Mouse (Mus musculus) neural tube, embryonic 11.5 days (tissue): ENCODE results near the gene Robo1. TPM values are rescaled to one million over a fixed set of nuclear protein-coding genes. Genes with fewer than 3 reads are reported as not detected.

Source experiments
- ATAC-seq: fragments of 200-750 bp; cut with Nextera tagmentation; 2 replicates; pipeline ENCODE4 v1.8.0; 2017; ENCODE audit warnings: moderate number of reproducible peaks, mild to moderate bottlenecking, moderate TSS enrichment, moderate library complexity; ENCODE audit not compliant: insufficient read depth, low FRiP score, low TSS enrichment
- DNase-seq: peaks from one replicate; pipeline ENCODE4 v3.0.0-alpha.2; 2015; ENCODE audit warnings: low spot score
- H3K27ac ChIP-seq: fragments of 300-500 bp; sonication (generic); 2 replicates; pipeline ENCODE4 v1.5.1; 2014; ENCODE audit warnings: low read depth, mild to moderate bottlenecking, low read length
- H3K27me3 ChIP-seq: fragments of 300-500 bp; sonication (generic); 2 replicates; pipeline ENCODE4 v1.6.1; 2014; ENCODE audit warnings: mild to moderate bottlenecking, low read length, mixed read lengths; ENCODE audit not compliant: control insufficient read depth, insufficient read depth
- H3K36me3 ChIP-seq: fragments of 300-500 bp; sonication (generic); 2 replicates; pipeline ENCODE4 v1.6.1; 2014; ENCODE audit warnings: mild to moderate bottlenecking, low read length, moderate library complexity, mixed read lengths; ENCODE audit not compliant: control insufficient read depth, insufficient read depth
- H3K4me1 ChIP-seq: fragments of 300-500 bp; sonication (generic); 2 replicates; pipeline ENCODE4 v1.6.1; 2014; ENCODE audit warnings: low read length, mixed read lengths; ENCODE audit not compliant: control insufficient read depth, insufficient read depth
- H3K4me2 ChIP-seq: fragments of 300-500 bp; sonication (generic); 2 replicates; pipeline ENCODE4 v1.6.1; 2014; ENCODE audit warnings: low read depth, mild to moderate bottlenecking, moderate library complexity
- H3K4me3 ChIP-seq: fragments of 300-500 bp; sonication (generic); 2 replicates; pipeline ENCODE4 v1.5.1; 2014; ENCODE audit warnings: low read depth, low read length
- H3K9ac ChIP-seq: fragments of 300-500 bp; sonication (generic); 2 replicates; pipeline ENCODE4 v1.6.1; 2014; ENCODE audit warnings: mild to moderate bottlenecking, low read length
- H3K9me3 ChIP-seq: fragments of 300-500 bp; sonication (generic); 2 replicates; pipeline ENCODE4 v1.6.1; 2016; ENCODE audit warnings: low read length; ENCODE audit not compliant: control insufficient read depth
- WGBS: fragments of 180-500 bp; shearing (Covaris S2); extraction: QIAGEN DNeasy Blood & Tissue Kit; methylation state at CpG from one replicate; pipeline ENCODE4 v1.1.7; 2014; 5-methylcytosine and 5-hydroxymethylcytosine counted together
- polyA plus RNA-seq: library from polyadenylated mRNA; unstranded; fragments of >200 nt; fragmentation: Nextera tagmentation; extraction: Ambion mirVana; gene quantifications from 2 replicates; pipeline ENCODE4 v1.2.1, GENCODE M21; 2014

The Robo1 gene
- polyA plus RNA-seq, 1 experiment from 2014 or later = 58.3 TPM

DNA sequence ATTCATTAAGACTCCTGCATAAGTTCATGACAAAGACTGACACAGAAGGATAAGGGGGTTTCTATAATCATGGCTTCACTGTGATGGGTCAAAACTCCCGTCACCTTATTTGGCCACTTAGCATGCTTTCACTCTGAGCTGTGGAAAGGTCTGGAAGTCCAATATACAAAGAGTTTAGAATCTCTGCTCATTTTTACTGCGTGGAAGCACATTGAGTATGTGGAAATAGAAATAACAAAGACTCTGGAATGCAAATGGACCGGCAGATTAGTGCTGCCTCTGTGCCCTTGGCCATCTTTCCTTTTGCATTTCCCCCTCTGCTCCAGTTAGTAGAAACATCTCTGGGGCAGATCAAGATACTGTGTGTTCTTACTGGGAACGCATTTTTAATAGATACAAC lies 697.7 kb downstream of the Robo1 start:
- ATAC-seq = no peak
- H3K4me3 ChIP-seq = no peak overlapping the region
- no peaks in the 10 kb centered on the region for H3K27me3 ChIP-seq
- no peak overlapping the region for H3K27ac ChIP-seq
- peaks cover 5% of the 10 kb centered on the region; the same call in 1 of the 2 replicates for H3K4me1 ChIP-seq
- no peak overlapping the region for H3K4me2 ChIP-seq
- H3K36me3 ChIP-seq = no peaks in the 10 kb centered on the region
- no peak overlapping the region for H3K9ac ChIP-seq
- 73% methylated on average over 4 of the region's 4 CpGs for WGBS
- H3K9me3 ChIP-seq = no peaks in the 10 kb centered on the region
- DNase-seq = no peak

DNA sequence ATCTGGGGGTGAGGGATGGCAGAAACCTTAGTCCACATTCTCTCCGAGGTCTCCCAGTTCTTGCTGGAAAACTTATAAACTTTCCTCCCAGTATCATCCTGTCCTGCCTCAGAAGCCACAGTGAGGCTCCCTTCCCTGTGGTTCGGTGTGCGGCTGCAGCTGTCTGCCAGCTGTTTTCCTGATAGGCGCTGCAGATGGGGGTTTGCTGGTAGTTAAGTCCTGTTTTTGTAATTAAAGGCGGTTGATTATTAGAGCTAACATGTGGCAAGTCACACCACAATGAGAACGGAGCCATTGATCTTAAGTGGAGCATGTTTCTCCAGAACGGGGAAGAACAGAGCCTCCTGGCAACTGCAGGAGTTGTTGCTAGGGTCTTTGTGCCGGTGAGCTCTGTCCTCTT lies 699.3 kb downstream of the Robo1 start:
- no peak overlapping the region for H3K27ac ChIP-seq
- H3K9ac ChIP-seq = no peak overlapping the region
- H3K4me2 ChIP-seq = no peak overlapping the region
- peaks cover 5% of the 10 kb centered on the region; the same call in 1 of the 2 replicates for H3K4me1 ChIP-seq
- H3K36me3 ChIP-seq = no peaks in the 10 kb centered on the region
- no peak overlapping the region for H3K4me3 ChIP-seq
- H3K27me3 ChIP-seq = no peaks in the 10 kb centered on the region
- H3K9me3 ChIP-seq = no peaks in the 10 kb centered on the region
- WGBS = 35% methylated on average over 8 of the region's 8 CpGs
- no peak for ATAC-seq
- DNase-seq = peak; percentile 36

DNA sequence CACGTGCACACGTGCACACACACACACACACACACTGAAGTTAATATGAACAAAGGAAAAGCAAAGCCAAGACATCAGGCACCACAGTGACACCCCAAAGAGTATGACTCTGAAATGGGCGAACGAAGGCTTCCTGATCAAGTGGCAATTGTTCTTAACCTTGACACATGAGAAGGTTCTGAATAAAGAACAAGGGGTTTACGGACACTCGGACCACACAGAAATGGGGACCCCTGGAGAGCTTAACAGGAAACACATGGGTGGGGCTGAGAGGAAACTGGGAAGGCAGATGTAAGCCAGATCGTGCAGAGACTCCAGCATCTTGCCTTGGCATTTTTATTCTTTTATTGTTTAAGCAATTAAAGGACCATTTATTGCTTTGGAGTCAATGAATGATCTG lies 703.2 kb downstream of the Robo1 start:
- WGBS = 53% methylated on average over 7 of the region's 7 CpGs
- H3K4me1 ChIP-seq = peaks cover 5% of the 10 kb centered on the region; the same call in 1 of the 2 replicates
- H3K4me3 ChIP-seq = no peak overlapping the region
- H3K36me3 ChIP-seq = 0 out of 2 replicates have a peak, but pooled peaks cover 2% of the 10 kb centered on the region
- ATAC-seq = no peak
- H3K4me2 ChIP-seq = no peak overlapping the region
- H3K27me3 ChIP-seq = no peaks in the 10 kb centered on the region
- H3K9ac ChIP-seq = no peak overlapping the region
- no peak for DNase-seq
- H3K27ac ChIP-seq = no peak overlapping the region
- no peaks in the 10 kb centered on the region for H3K9me3 ChIP-seq

DNA sequence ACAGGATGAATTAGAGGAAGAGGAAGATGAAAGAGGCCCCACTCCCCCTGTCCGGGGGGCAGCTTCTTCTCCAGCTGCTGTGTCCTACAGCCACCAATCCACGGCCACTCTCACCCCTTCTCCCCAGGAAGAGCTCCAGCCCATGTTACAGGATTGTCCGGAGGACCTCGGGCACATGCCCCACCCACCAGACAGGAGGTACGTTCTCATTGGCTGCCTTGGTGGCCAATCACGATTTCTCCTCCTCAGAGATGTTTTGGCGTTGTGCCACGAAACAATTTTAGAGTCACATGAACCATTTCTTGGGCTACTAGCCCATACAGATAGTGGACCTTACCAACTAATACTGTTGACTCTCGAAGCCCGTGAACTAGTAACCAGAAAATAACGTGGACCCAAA lies 704.8 kb downstream of the Robo1 start:
- Histone ChIP-seq H3K27me3 (no peaks in the 10 kb centered on the region), H3K27ac (no peak overlapping the region), H3K4me3 (no peak overlapping the region), H3K4me1 (no peaks in the 10 kb centered on the region), H3K9me3 (no peaks in the 10 kb centered on the region), H3K36me3 (0 out of 2 replicates have a peak, but pooled peaks cover 2% of the 10 kb centered on the region), H3K4me2 (no peak overlapping the region), H3K9ac (no peak overlapping the region)
- no peak for ATAC-seq
- no peak for DNase-seq
- WGBS = 96% methylated on average over 11 of the region's 11 CpGs

DNA sequence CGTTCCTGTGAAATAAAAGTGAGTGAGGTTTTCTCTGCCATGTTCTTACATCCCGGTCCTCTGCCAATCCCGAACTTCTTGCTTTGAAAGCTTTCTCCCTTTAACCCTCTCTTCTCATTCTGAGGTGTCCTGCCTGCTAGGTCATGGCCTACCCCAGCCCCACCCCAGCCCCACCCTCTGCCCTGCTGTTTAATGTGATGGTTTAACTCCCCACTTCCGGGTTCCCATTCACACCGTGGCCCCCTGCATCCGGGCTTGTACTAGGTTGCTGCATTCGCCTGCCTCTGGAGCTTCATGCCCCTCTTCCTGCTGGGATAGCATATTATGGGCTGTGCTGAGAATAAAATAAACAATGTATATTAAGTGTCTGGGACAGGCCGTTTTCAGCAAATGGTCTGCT lies 706.4 kb downstream of the Robo1 start:
- H3K9me3 ChIP-seq = no peaks in the 10 kb centered on the region
- H3K9ac ChIP-seq = no peak overlapping the region
- H3K4me1 ChIP-seq = no peaks in the 10 kb centered on the region
- H3K36me3 ChIP-seq = 0 out of 2 replicates have a peak, but pooled peaks cover 2% of the 10 kb centered on the region
- H3K27me3 ChIP-seq = no peaks in the 10 kb centered on the region
- H3K4me2 ChIP-seq = no peak overlapping the region
- WGBS = 63% methylated on average over 8 of the region's 8 CpGs
- DNase-seq (no peak), ATAC-seq (no peak)
- no peak overlapping the region for H3K27ac ChIP-seq
- no peak overlapping the region for H3K4me3 ChIP-seq

DNA sequence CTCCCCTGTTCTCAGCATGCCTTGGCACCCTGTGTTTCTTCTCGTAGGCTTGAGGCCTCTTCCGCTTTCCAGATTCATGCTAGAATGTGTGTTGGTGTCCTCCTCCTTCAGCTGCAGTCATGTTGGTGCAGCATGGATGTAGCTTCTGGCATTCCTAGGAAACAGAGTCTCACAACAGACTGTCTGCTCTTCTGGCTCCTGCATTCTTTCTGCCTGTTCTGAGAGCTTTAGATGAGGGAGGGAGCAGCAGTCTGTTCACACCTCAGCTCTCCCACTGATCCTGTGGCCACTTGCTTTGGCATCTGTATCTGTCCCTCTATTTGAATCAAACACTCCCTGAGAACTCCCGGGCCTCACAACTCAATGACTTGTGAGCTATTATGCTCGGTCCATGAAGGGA lies 707.9 kb downstream of the Robo1 start:
- 0 out of 2 replicates have a peak, but pooled peaks cover 2% of the 10 kb centered on the region for H3K36me3 ChIP-seq
- 74% methylated on average over 4 of the region's 4 CpGs for WGBS
- H3K27me3 ChIP-seq = no peaks in the 10 kb centered on the region
- no peak overlapping the region for H3K9ac ChIP-seq
- ATAC-seq (no peak), DNase-seq (no peak)
- H3K9me3 ChIP-seq = no peaks in the 10 kb centered on the region
- H3K4me3 ChIP-seq = no peak overlapping the region
- H3K4me1 ChIP-seq = no peaks in the 10 kb centered on the region
- H3K4me2 ChIP-seq = no peak overlapping the region
- no peak overlapping the region for H3K27ac ChIP-seq

DNA sequence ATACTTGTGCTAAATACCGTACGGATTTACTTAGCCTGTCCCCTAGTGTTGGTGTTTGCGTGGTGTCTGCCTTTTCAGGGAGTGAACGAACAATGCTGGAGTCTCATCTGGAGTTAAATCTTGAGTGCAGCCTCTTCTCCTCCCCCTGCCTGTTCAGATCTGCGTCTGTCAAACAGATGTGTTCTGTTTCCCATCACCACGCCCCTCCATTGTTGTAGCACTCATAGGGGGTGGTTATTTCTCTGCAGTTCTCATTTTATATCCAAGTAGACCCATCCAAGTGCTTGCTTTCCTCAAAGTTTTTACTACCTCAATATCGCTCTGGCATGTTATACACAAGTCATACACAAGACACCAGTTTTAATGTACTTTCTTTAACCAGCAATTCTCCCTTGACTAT lies 708.7 kb downstream of the Robo1 start:
- 57% methylated on average over 7 of the region's 7 CpGs for WGBS
- DNase-seq (no peak), ATAC-seq (no peak)
- Histone ChIP-seq H3K9me3 (no peaks in the 10 kb centered on the region), H3K9ac (no peak overlapping the region), H3K4me1 (no peaks in the 10 kb centered on the region), H3K4me2 (no peak overlapping the region), H3K4me3 (no peak overlapping the region), H3K27ac (no peak overlapping the region), H3K36me3 (0 out of 2 replicates have a peak, but pooled peaks cover 2% of the 10 kb centered on the region), H3K27me3 (no peaks in the 10 kb centered on the region)

DNA sequence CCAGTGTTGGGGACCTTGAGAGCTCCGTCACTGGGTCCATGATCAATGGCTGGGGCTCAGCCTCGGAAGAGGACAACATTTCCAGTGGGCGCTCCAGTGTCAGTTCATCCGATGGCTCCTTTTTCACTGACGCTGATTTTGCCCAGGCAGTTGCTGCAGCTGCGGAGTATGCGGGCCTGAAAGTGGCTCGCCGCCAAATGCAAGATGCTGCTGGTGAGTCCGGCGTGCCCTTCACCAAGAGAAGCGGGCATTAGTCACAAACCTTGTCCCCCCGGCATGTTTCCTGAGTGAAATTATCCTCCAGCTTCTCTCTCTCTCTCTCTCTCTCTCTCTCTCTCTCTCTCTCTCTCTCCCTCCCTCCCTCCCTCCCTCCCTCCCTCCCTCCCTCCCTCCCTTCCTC lies 716.2 kb downstream of the Robo1 start:
- DNase-seq (no peak), ATAC-seq (no peak)
- Histone ChIP-seq H3K36me3 (no peaks in the 10 kb centered on the region; the same call in 1 of the 2 replicates), H3K27me3 (no peaks in the 10 kb centered on the region), H3K4me3 (no peak overlapping the region), H3K27ac (no peak overlapping the region), H3K9me3 (no peaks in the 10 kb centered on the region), H3K4me2 (no peak overlapping the region), H3K4me1 (no peaks in the 10 kb centered on the region), H3K9ac (no peak overlapping the region)
- 94% methylated on average over 13 of the region's 13 CpGs for WGBS

DNA sequence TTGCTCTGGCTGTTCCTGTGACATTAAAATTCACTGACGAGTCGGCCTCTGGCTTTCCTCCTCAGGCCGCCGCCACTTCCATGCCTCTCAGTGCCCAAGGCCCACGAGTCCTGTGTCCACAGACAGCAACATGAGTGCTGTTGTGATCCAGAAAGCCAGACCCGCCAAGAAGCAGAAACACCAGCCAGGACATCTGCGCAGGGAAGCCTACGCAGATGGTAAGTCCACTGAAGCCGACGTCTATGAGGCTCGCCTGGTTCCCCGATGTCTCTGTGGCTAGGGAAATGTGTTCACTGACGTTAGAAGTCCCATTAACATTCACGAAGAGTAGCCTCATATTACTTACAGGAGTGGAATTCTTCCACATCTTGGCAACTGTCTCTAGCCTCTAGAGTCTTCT lies 719.6 kb downstream of the Robo1 start:
- Histone ChIP-seq H3K27me3 (no peaks in the 10 kb centered on the region), H3K4me3 (no peak overlapping the region), H3K9me3 (no peaks in the 10 kb centered on the region), H3K4me1 (no peaks in the 10 kb centered on the region), H3K27ac (no peak overlapping the region), H3K36me3 (no peaks in the 10 kb centered on the region; the same call in 1 of the 2 replicates), H3K4me2 (no peak overlapping the region), H3K9ac (no peak overlapping the region)
- WGBS = 89% methylated on average over 14 of the region's 14 CpGs
- ATAC-seq (no peak), DNase-seq (no peak)
